19 mouse cellular contexts compared by ENCODE assay signal in genomic region chr10:3936864-3937263, GRCm38 (mm10).
"Had no signal": no experiment of that assay in that cellular context is flagged by ENCODE, and none has a peak within 500 bp of the region (broad histone marks: within the 10 kb centered on the region; RNA-seq: fewer than 3 reads in every experiment).

No protein-coding gene starts in this region.

- H3K9ac ChIP-seq: liver, embryonic 14.5 days; lung, embryonic 14.5 days; midbrain, embryonic 13.5 days; midbrain, embryonic 15.5 days; neural tube, embryonic 13.5 days; neural tube, embryonic 15.5 days; stomach, embryonic 15.5 days had no signal

- H3K9me3 ChIP-seq: midbrain, embryonic 10.5 days; midbrain, embryonic 13.5 days; midbrain, embryonic 15.5 days; neural tube, embryonic 13.5 days; neural tube, embryonic 15.5 days; stomach, embryonic 15.5 days had no signal

- ATAC-seq: midbrain, embryonic 13.5 days; midbrain, embryonic 15.5 days had no signal

- DNase-seq: lung, adult 18-20 months; lung, embryonic 14.5 days; lung, postnatal 10 days; lung, postnatal 4 days; retina, postnatal 1 day; right cerebral cortex, adult 18-20 months; right cerebral cortex, postnatal 14 days; thymus, adult 2 months; thymus, postnatal 25 days; thymus, postnatal 4 days had no signal

- H3K4me3 ChIP-seq: midbrain, embryonic 10.5 days; midbrain, embryonic 13.5 days; midbrain, embryonic 15.5 days; myocyte; neural tube, embryonic 13.5 days; neural tube, embryonic 15.5 days; stomach, embryonic 15.5 days had no signal

- H3K4me1 ChIP-seq: midbrain, embryonic 15.5 days; neural tube, embryonic 13.5 days; neural tube, embryonic 15.5 days had no signal

- H3K27me3 ChIP-seq: midbrain, embryonic 13.5 days; midbrain, embryonic 15.5 days; neural tube, embryonic 13.5 days; neural tube, embryonic 15.5 days; stomach, embryonic 15.5 days had no signal

- H3K36me3 ChIP-seq: midbrain, embryonic 15.5 days; neural tube, embryonic 13.5 days; neural tube, embryonic 15.5 days had no signal

- H3K27ac ChIP-seq: liver, embryonic 14.5 days; midbrain, embryonic 10.5 days; midbrain, embryonic 13.5 days; midbrain, embryonic 15.5 days; neural tube, embryonic 13.5 days; neural tube, embryonic 15.5 days; stomach, embryonic 15.5 days; stomach, postnatal 0 days had no signal

- H3K4me2 ChIP-seq: lung, embryonic 14.5 days; midbrain, embryonic 13.5 days; midbrain, embryonic 15.5 days; neural tube, embryonic 13.5 days; neural tube, embryonic 15.5 days; stomach, embryonic 15.5 days had no signal
